Mouse (Mus musculus) CH12.LX (cell line): ENCODE measurements around the gene Flywch2. TPM values are rescaled to one million over a fixed set of nuclear protein-coding genes. Genes with fewer than 3 reads are reported as not detected.
A peak's percentile ranks its signal among the peaks of the same experiment; 100 is the strongest.

Experiments used
- DNase-seq: peaks from one replicate; pipeline ENCODE4 v3.0.0-alpha.2; 2013; ENCODE audit errors: extremely low read depth
- H3K27ac ChIP-seq: 2 replicates; pipeline ENCODE4 v1.5.1; 2012; ENCODE audit warnings: low read depth, mild to moderate bottlenecking, control low read depth, moderate library complexity; ENCODE audit not compliant: insufficient read depth
- H3K27me3 ChIP-seq: replicated peaks from 2 replicates; pipeline ENCODE3; 2012; ENCODE audit warnings: inconsistent platforms
- H3K36me3 ChIP-seq, 2 experiments: replicated peaks in 1 of 2; 2 replicates each; pipeline versions ENCODE3 to v1.6.1; 2012; ENCODE audit warnings: inconsistent platforms in 1 of 2, low read length in 1 of 2, mild to moderate bottlenecking in 1 of 2, mixed read lengths in 1 of 2, moderate library complexity in 1 of 2; ENCODE audit not compliant: control insufficient read depth in 1 of 2, insufficient read depth in 1 of 2
- H3K4me1 ChIP-seq, 2 experiments: 2 replicates each; pipeline ENCODE4 v1.6.1; 2012; ENCODE audit warnings: inconsistent platforms in 1 of 2, moderate library complexity in 1 of 2; ENCODE audit not compliant: insufficient read depth in 2 of 2, control insufficient read depth in 1 of 2
- H3K4me2 ChIP-seq: 2 replicates; pipeline ENCODE4 v1.6.1; 2012; ENCODE audit warnings: low read depth, mild to moderate bottlenecking, control low read depth; ENCODE audit not compliant: poor library complexity, insufficient read depth, severe bottlenecking
- H3K4me3 ChIP-seq, 3 experiments: fragments of 150-350 bp in 1 of 3; sonication (generic) in 1 of 3; replicated peaks in 1 of 3; 2 replicates each; pipeline versions ENCODE3 to v1.5.1; 2011 to 2012; ENCODE audit warnings: low read depth in 2 of 3, low read length in 2 of 3, mild to moderate bottlenecking in 2 of 3, moderate library complexity in 2 of 3, control low read depth in 1 of 3, improper control_type of control experiment in 1 of 3, inconsistent platforms in 1 of 3, mixed read lengths in 1 of 3; ENCODE audit not compliant: poor library complexity in 1 of 3
- H3K79me2 ChIP-seq: replicated peaks from 2 replicates; pipeline ENCODE4 v1.6.1; 2012; ENCODE audit warnings: mild to moderate bottlenecking, moderate library complexity; ENCODE audit not compliant: control insufficient read depth, poor library complexity, insufficient read depth, severe bottlenecking; ENCODE audit errors: extremely low read depth
- H3K9ac ChIP-seq: 2 replicates; pipeline ENCODE4 v1.6.1; 2012; ENCODE audit warnings: low read depth, mild to moderate bottlenecking, control low read depth, moderate library complexity; ENCODE audit not compliant: insufficient read depth
- H3K9me3 ChIP-seq: replicated peaks from 2 replicates; pipeline ENCODE3; 2012; ENCODE audit warnings: low read length, inconsistent platforms, mixed read lengths
- BHLHE40 ChIP-seq: IDR thresholded peaks from 2 replicates; pipeline ENCODE4 v1.6.1; 2011; ENCODE audit warnings: mild to moderate bottlenecking, low read depth, low read length, improper control_type of control experiment
- CTCF ChIP-seq, 2 experiments: IDR thresholded peaks in 1 of 2; conservative IDR thresholded peaks in 1 of 2; 2 replicates each; pipeline ENCODE4 v1.5.1; 2011 to 2012; ENCODE audit warnings: low read depth in 2 of 2, low read length in 2 of 2, improper control_type of control experiment in 1 of 2, inconsistent platforms in 1 of 2, mild to moderate bottlenecking in 1 of 2, moderate library complexity in 1 of 2
- ELF1 ChIP-seq: IDR thresholded peaks from 2 replicates; pipeline ENCODE4 v1.6.1; 2014; ENCODE audit warnings: low read depth, mild to moderate bottlenecking, inconsistent platforms, low read length, improper control_type of control experiment
- ETS1 ChIP-seq: conservative IDR thresholded peaks from 2 replicates; pipeline ENCODE4 v1.6.1; 2012; ENCODE audit warnings: low read depth, mild to moderate bottlenecking, inconsistent platforms, low read length, improper control_type of control experiment, moderate library complexity
- HCFC1 ChIP-seq: IDR thresholded peaks from 2 replicates; pipeline ENCODE4 v1.6.1; 2012; ENCODE audit warnings: low read depth, mild to moderate bottlenecking, inconsistent platforms, low read length, improper control_type of control experiment
- IRF4 ChIP-seq: IDR thresholded peaks from 2 replicates; pipeline ENCODE4 v1.6.1; 2014; ENCODE audit warnings: low read depth, mild to moderate bottlenecking, inconsistent platforms, low read length, improper control_type of control experiment
- MAX ChIP-seq: IDR thresholded peaks from 2 replicates; pipeline ENCODE4 v1.6.1; 2011; ENCODE audit warnings: low read length, improper control_type of control experiment
- MEF2A ChIP-seq: IDR thresholded peaks from 2 replicates; pipeline ENCODE4 v1.6.1; 2014; ENCODE audit warnings: low read depth, mild to moderate bottlenecking, inconsistent platforms, low read length, improper control_type of control experiment, borderline replicate concordance
- MXI1 ChIP-seq: IDR thresholded peaks from 2 replicates; pipeline ENCODE4 v1.6.1; 2011; ENCODE audit warnings: mild to moderate bottlenecking, low read depth, low read length, improper control_type of control experiment
- NRF1 ChIP-seq: IDR thresholded peaks from 2 replicates; pipeline ENCODE4 v1.6.1; 2014; ENCODE audit warnings: low read depth, mild to moderate bottlenecking, inconsistent platforms, low read length, improper control_type of control experiment, moderate library complexity
- PAX5 ChIP-seq: IDR thresholded peaks from 2 replicates; pipeline ENCODE4 v1.6.1; 2012; ENCODE audit warnings: low read length, inconsistent platforms, mixed read lengths
- POLR2A ChIP-seq: IDR thresholded peaks from 2 replicates; pipeline ENCODE4 v1.6.1; 2011; ENCODE audit warnings: low read depth, mild to moderate bottlenecking, improper control_type of control experiment, low read length
- SIN3A ChIP-seq: IDR thresholded peaks from 2 replicates; pipeline ENCODE4 v1.6.1; 2012; ENCODE audit warnings: low read length, improper control_type of control experiment, inconsistent platforms
- SMC3 ChIP-seq: IDR thresholded peaks from 2 replicates; pipeline ENCODE4 v1.6.1; 2011; ENCODE audit warnings: low read depth, low read length, improper control_type of control experiment
- TCF12 ChIP-seq: IDR thresholded peaks from 2 replicates; pipeline ENCODE4 v1.6.1; 2014; ENCODE audit warnings: low read depth, mild to moderate bottlenecking, inconsistent platforms, low read length, improper control_type of control experiment
- USF1 ChIP-seq: IDR thresholded peaks from 2 replicates; pipeline ENCODE4 v1.6.1; 2014; ENCODE audit warnings: low read depth, mild to moderate bottlenecking, inconsistent platforms, low read length, improper control_type of control experiment
- ZMIZ1 ChIP-seq: IDR thresholded peaks from 2 replicates; pipeline ENCODE4 v1.6.1; 2012; ENCODE audit warnings: low read depth, mild to moderate bottlenecking, inconsistent platforms, low read length, improper control_type of control experiment
- dilution Hi-C: fragments of 300-500 bp; cut with MboI; formaldehyde crosslinking; loops from 2 replicates; pipeline ENCODE4 v1.14.3; 2020; ENCODE audit warnings: low sequenced_read_pairs; ENCODE audit not compliant: extremely low pct_unique_long_range_greater_than_20kb, extremely low pct_ligation_motif_present
- in situ Hi-C: fragments of 300-500 bp; cut with MboI; formaldehyde crosslinking; loops from 3 replicates; pipeline ENCODE4 v1.14.3; 2019; ENCODE audit warnings: low sequenced_read_pairs, low pct_ligation_motif_present, low pct_unique_long_range_greater_than_20kb, mixed read lengths
- polyA plus RNA-seq: library from polyadenylated mRNA; unstranded; fragments of >175 nt; gene quantifications from 2 replicates; pipeline ENCODE4 v1.2.1, GENCODE M21; 2012; ENCODE audit warnings: low read depth; ENCODE audit not compliant: insufficient read length
- total RNA-seq, 2 experiments: library from RNA; depleted of rRNA; stranded (reverse); fragments of 300-350 nt in 1 of 2; fragments of >200 nt in 1 of 2; gene quantifications; 2 replicates each; pipeline ENCODE4 v1.2.3; 2012 to 2014

Flywch2 gene
- total and polyA plus RNA-seq, 3 experiments = not detected

DNA sequence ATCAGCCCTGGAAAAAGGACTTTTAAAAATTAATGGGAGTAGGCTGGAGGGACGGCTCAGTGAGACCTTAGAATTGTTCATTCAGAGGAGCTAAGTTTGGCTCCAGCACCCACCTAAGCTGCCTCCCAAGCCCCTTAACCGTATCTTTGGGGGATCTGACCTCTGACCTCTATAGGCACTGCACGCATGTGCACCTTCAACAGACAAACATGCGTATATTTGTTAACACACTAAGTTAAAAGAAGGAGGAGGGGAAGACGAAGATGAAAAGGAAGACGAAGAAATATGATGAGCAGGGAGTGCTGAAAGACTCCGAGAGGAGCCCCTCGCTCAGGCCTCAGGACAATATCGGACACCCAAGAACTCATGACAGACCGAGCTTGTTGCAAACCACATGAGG lies 15.7 kb upstream of the Flywch2 start:
- in situ Hi-C loops = no loop called here
- dilution Hi-C loops = no loop called here
- H3K4me1 ChIP-seq = peaks cover 0 to 14% of the 10 kb centered on the region in 2 experiments; a peak in 2 of 4 replicates
- no peak for DNase-seq
- H3K4me2 ChIP-seq = peak overlapping the region; percentile 85
- H3K36me3 ChIP-seq = peaks cover 0 to 3% of the 10 kb centered on the region in 2 experiments
- peak overlapping the region in 2 of 3 experiments; percentile 14 to 23 for H3K4me3 ChIP-seq
- TF ChIP-seq MAX (no peak), NRF1 (peak; percentile 49; the same call in 1 of the 2 replicates), POLR2A (peak; percentile 48), SIN3A (0 out of 2 replicates have a peak, but pooled peaks have one; percentile 13), MXI1 (no peak)
- TF ChIP-seq, all 38 proteins: peak for 3
- Histone ChIP-seq H3K27ac (peak overlapping the region; percentile 94), H3K27me3 (no peaks in the 10 kb centered on the region), H3K9me3 (no peaks in the 10 kb centered on the region), H3K79me2 (peaks cover 32% of the 10 kb centered on the region), H3K9ac (peak overlapping the region; percentile 34)

DNA sequence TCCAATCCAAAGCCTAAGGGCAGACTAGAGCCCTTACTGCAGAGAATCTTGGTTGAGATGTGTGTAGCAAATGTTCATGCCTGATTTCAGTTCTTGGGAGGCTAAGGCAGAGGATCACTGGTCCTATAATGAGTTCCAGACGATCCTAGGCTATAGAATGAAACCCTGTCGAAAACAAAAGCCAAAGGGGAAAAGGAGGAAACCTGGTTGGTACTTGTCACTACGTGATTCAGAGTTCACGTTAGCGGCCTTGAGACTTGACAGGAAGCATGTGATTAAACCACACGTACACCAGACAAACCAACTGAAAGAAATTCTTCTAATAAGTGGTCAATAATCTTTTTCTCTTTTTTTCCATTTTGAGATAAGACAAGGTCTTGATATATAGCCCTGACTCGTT lies 11.4 kb upstream of the Flywch2 start:
- H3K4me2 ChIP-seq = no peak overlapping the region
- no peaks in the 10 kb centered on the region; the same call in 1 of the 2 replicates for H3K79me2 ChIP-seq
- in situ Hi-C loops (no loop called here), dilution Hi-C loops (no loop called here)
- H3K9ac ChIP-seq = no peak overlapping the region
- H3K27ac ChIP-seq = no peak overlapping the region
- no peaks in the 10 kb centered on the region for H3K27me3 ChIP-seq
- H3K9me3 ChIP-seq = no peaks in the 10 kb centered on the region
- TF ChIP-seq USF1 = no peak
- TF ChIP-seq PAX5 = no peak
- TF ChIP-seq IRF4 = no peak
- TF ChIP-seq MEF2A = no peak
- TF ChIP-seq ETS1 = no peak
- TF ChIP-seq CTCF (conservative IDR thresholded peaks at IDR 0.05 in 1 of 2, IDR thresholded peaks at IDR 0.05 in 1 of 2; ENCODE audit: low read depth in 2 of 2, low read length in 2 of 2) = no peak
- TF ChIP-seq ZMIZ1 = no peak
- TF ChIP-seq TCF12 = no peak
- TF ChIP-seq SIN3A = no peak
- TF ChIP-seq BHLHE40 = no peak
- TF ChIP-seq MXI1 = no peak
- TF ChIP-seq ELF1 = no peak
- no peak for TF ChIP-seq HCFC1
- TF ChIP-seq SMC3 = no peak
- H3K4me3 ChIP-seq = no peak overlapping the region
- peaks cover 0 to 14% of the 10 kb centered on the region in 2 experiments; a peak in 2 of 4 replicates for H3K4me1 ChIP-seq
- DNase-seq = no peak
- H3K36me3 ChIP-seq = no peaks in the 10 kb centered on the region
